Mouse (Mus musculus) embryonic facial prominence, embryonic 13.5 days (tissue): Measurements from ENCODE around the gene Bspry. TPM values are rescaled to one million over a fixed set of nuclear protein-coding genes. Genes with fewer than 3 reads are reported as not detected.
A peak's percentile ranks its signal among the peaks of the same experiment; 100 is the strongest.

ENCODE experiments used
- ATAC-seq: fragments of 200-750 bp; cut with Nextera tagmentation; 2 replicates; pipeline ENCODE4 v1.8.0; 2017; ENCODE audit warnings: low read depth; ENCODE audit not compliant: insufficient number of reproducible peaks, insufficient read depth, low FRiP score, low TSS enrichment
- H3K27ac ChIP-seq: fragments of 300-500 bp; sonication (generic); 2 replicates; pipeline ENCODE4 v1.5.1; 2015; ENCODE audit warnings: moderate library complexity, mild to moderate bottlenecking, inconsistent platforms
- H3K27me3 ChIP-seq: fragments of 300-500 bp; sonication (generic); 2 replicates; pipeline ENCODE4 v1.6.1; 2015; ENCODE audit warnings: mild to moderate bottlenecking, inconsistent platforms
- H3K36me3 ChIP-seq: fragments of 300-500 bp; sonication (generic); 2 replicates; pipeline ENCODE4 v1.6.1; 2015; ENCODE audit warnings: mild to moderate bottlenecking, inconsistent platforms
- H3K4me1 ChIP-seq: fragments of 300-500 bp; sonication (generic); 2 replicates; pipeline ENCODE4 v1.6.1; 2015; ENCODE audit warnings: inconsistent platforms
- H3K4me2 ChIP-seq: fragments of 300-500 bp; sonication (generic); 2 replicates; pipeline ENCODE4 v1.6.1; 2015; ENCODE audit warnings: moderate library complexity, mild to moderate bottlenecking, inconsistent platforms
- H3K4me3 ChIP-seq: fragments of 300-500 bp; sonication (generic); 2 replicates; pipeline ENCODE4 v1.5.1; 2015; ENCODE audit warnings: mild to moderate bottlenecking, inconsistent platforms
- H3K9ac ChIP-seq: fragments of 300-500 bp; sonication (generic); 2 replicates; pipeline ENCODE4 v1.6.1; 2015; ENCODE audit warnings: mild to moderate bottlenecking, inconsistent platforms
- H3K9me3 ChIP-seq: fragments of 300-500 bp; sonication (generic); 2 replicates; pipeline ENCODE4 v1.6.1; 2016; ENCODE audit warnings: inconsistent platforms
- WGBS: fragments of 180-500 bp; shearing (Covaris S2); methylation state at CpG from one replicate; pipeline ENCODE4 v1.1.7; 2015; ENCODE audit warnings: mixed read lengths; 5-methylcytosine and 5-hydroxymethylcytosine counted together
- polyA plus RNA-seq: library from polyadenylated mRNA; unstranded; fragments of >200 nt; fragmentation: Nextera tagmentation; extraction: Ambion mirVana; gene quantifications from 2 replicates; pipeline ENCODE4 v1.2.1, GENCODE M21; 2015

Bspry gene
- polyA plus RNA-seq, 1 experiment from 2014 or later: 5.4 TPM

- H3K4me3 ChIP-seq: no peak overlapping the region
- peaks cover 11% of the 10 kb centered on the region for H3K4me1 ChIP-seq
- no peak for ATAC-seq
- H3K4me2 ChIP-seq: no peak overlapping the region
- no peak overlapping the region for H3K9ac ChIP-seq
- H3K27me3 ChIP-seq: no peaks in the 10 kb centered on the region
- H3K36me3 ChIP-seq: no peaks in the 10 kb centered on the region
- 50% methylated on average over 6 of the region's 6 CpGs for WGBS
- H3K27ac ChIP-seq: 0 out of 2 replicates have a peak overlapping the region, but pooled peaks have one; percentile 13
- no peaks in the 10 kb centered on the region; the same call in 1 of the 2 replicates for H3K9me3 ChIP-seq
Observed at GRCm38 (mm10) chr4:62533729-62534128, 53.9 kb downstream of the Bspry start.

- H3K4me2 ChIP-seq: no peak overlapping the region
- H3K9me3 ChIP-seq: no peaks in the 10 kb centered on the region
- no peaks in the 10 kb centered on the region for H3K4me1 ChIP-seq
- no peak for ATAC-seq
- H3K36me3 ChIP-seq: no peaks in the 10 kb centered on the region
- WGBS: 73% methylated on average over 3 of the region's 3 CpGs
- no peak overlapping the region for H3K4me3 ChIP-seq
- H3K27me3 ChIP-seq: no peaks in the 10 kb centered on the region
- H3K9ac ChIP-seq: no peak overlapping the region
- no peak overlapping the region for H3K27ac ChIP-seq
Observed at GRCm38 (mm10) chr4:62541802-62542201, 61.9 kb downstream of the Bspry start.

GRCm38 (mm10) chr4:62543782-62544181 is 63.9 kb downstream of the Bspry start:
- 89% methylated on average over 6 of the region's 6 CpGs for whole genome bisulfite sequencing
- no peak overlapping the region for H3K27ac ChIP-seq

GRCm38 (mm10) chr4:62544801-62545200 is 64.9 kb downstream of the Bspry start:
- no peaks in the 10 kb centered on the region for H3K9me3 ChIP-seq
- no peaks in the 10 kb centered on the region for H3K4me1 ChIP-seq
- no peak overlapping the region for H3K27ac ChIP-seq
- H3K9ac ChIP-seq: no peak overlapping the region
- no peak overlapping the region for H3K4me3 ChIP-seq
- no peak overlapping the region for H3K4me2 ChIP-seq
- H3K36me3 ChIP-seq: no peaks in the 10 kb centered on the region
- no peak for ATAC-seq
- no peaks in the 10 kb centered on the region for H3K27me3 ChIP-seq

More at GRCm38 (mm10) chr4:62543782-62544181, 63.9 kb downstream of the Bspry start:
- ATAC-seq: no peak
- H3K4me3 ChIP-seq: no peak overlapping the region
- no peak overlapping the region for H3K9ac ChIP-seq
- H3K36me3 ChIP-seq: no peaks in the 10 kb centered on the region
- H3K27me3 ChIP-seq: no peaks in the 10 kb centered on the region
- H3K9me3 ChIP-seq: no peaks in the 10 kb centered on the region
- H3K4me1 ChIP-seq: no peaks in the 10 kb centered on the region
- H3K4me2 ChIP-seq: no peak overlapping the region

Other genes with a start within 250 kb of the Bspry start
- gene Zfp37, start 249.0 kb upstream of the Bspry start, polyA plus RNA-seq: 11.8 and 15.0 TPM in 2 replicates
- 19.0 and 20.2 TPM in 2 replicates for gene Slc31a2, start 217.5 kb upstream of the Bspry start, polyA plus RNA-seq
- 25.5 and 30.0 TPM in 2 replicates for gene Fkbp15, start 119.5 kb upstream of the Bspry start, polyA plus RNA-seq
- 42.8 and 43.7 TPM in 2 replicates for gene Slc31a1, start 119.3 kb upstream of the Bspry start, polyA plus RNA-seq
- 203 and 210 TPM in 2 replicates for gene Cdc26, start 71.4 kb upstream of the Bspry start, polyA plus RNA-seq
- 25.5 and 26.4 TPM in 2 replicates for gene Prpf4, start 71.3 kb upstream of the Bspry start, polyA plus RNA-seq
- gene Rnf183, start 44.8 kb upstream of the Bspry start, polyA plus RNA-seq: not detected in 2 replicates
- gene Wdr31, start 9.2 kb upstream of the Bspry start, polyA plus RNA-seq: 7.6 and 8.0 TPM in 2 replicates
- gene Hdhd3, start 23.4 kb downstream of the Bspry start, polyA plus RNA-seq: 11.2 and 11.7 TPM in 2 replicates
- 67.5 and 69.8 TPM in 2 replicates for gene Alad, start 39.9 kb downstream of the Bspry start, polyA plus RNA-seq
- gene Pole3, start 45.0 kb downstream of the Bspry start, polyA plus RNA-seq: 94.5 and 99.0 TPM in 2 replicates
- gene 4933430I17Rik, start 45.3 kb downstream of the Bspry start, polyA plus RNA-seq: 0.39 and 0.49 TPM in 2 replicates
- 50.8 and 53.2 TPM in 2 replicates for gene Rgs3, start 79.8 kb downstream of the Bspry start, polyA plus RNA-seq